Mouse (Mus musculus) forebrain, embryonic 15.5 days (tissue): ENCODE data around the gene Hdac4. TPM values are rescaled to one million over a fixed set of nuclear protein-coding genes. Genes with fewer than 3 reads are reported as not detected.

Source experiments
- ATAC-seq: fragments of 200-750 bp; cut with Nextera tagmentation; replicated peaks from 2 replicates; pipeline ENCODE4 v1.8.0; 2017; ENCODE audit warnings: mild to moderate bottlenecking, moderate TSS enrichment, moderate library complexity
- H3K27ac ChIP-seq: fragments of 300-500 bp; sonication (generic); replicated peaks from 2 replicates; pipeline ENCODE4 v1.5.1; 2015; ENCODE audit warnings: mild to moderate bottlenecking, inconsistent platforms
- H3K27me3 ChIP-seq: fragments of 300-500 bp; sonication (generic); 2 replicates; pipeline ENCODE4 v1.6.1; 2015; ENCODE audit warnings: inconsistent platforms
- H3K36me3 ChIP-seq: fragments of 300-500 bp; sonication (generic); 2 replicates; pipeline ENCODE4 v1.6.1; 2015; ENCODE audit warnings: mild to moderate bottlenecking, inconsistent platforms
- H3K4me1 ChIP-seq: fragments of 300-500 bp; sonication (generic); 2 replicates; pipeline ENCODE4 v1.6.1; 2015; ENCODE audit warnings: inconsistent platforms
- H3K4me2 ChIP-seq: fragments of 300-500 bp; sonication (generic); replicated peaks from 2 replicates; pipeline ENCODE4 v1.6.1; 2015; ENCODE audit warnings: mild to moderate bottlenecking, inconsistent platforms
- H3K4me3 ChIP-seq: fragments of 300-500 bp; sonication (generic); 2 replicates; pipeline ENCODE4 v1.5.1; 2015; ENCODE audit warnings: mild to moderate bottlenecking, inconsistent platforms
- H3K9ac ChIP-seq: fragments of 300-500 bp; sonication (generic); replicated peaks from 2 replicates; pipeline ENCODE4 v1.6.1; 2015; ENCODE audit warnings: mild to moderate bottlenecking, inconsistent platforms
- H3K9me3 ChIP-seq: fragments of 300-500 bp; sonication (generic); 2 replicates; pipeline ENCODE4 v1.6.1; 2016; ENCODE audit warnings: inconsistent platforms
- WGBS: fragments of 180-500 bp; shearing (Covaris S2); methylation state at CpG from one replicate; pipeline ENCODE4 v1.1.7; 2015; ENCODE audit warnings: mixed read lengths; 5-methylcytosine and 5-hydroxymethylcytosine counted together
- polyA plus RNA-seq: library from polyadenylated mRNA; unstranded; fragments of >200 nt; fragmentation: Nextera tagmentation; extraction: Ambion mirVana; gene quantifications from 2 replicates; pipeline ENCODE4 v1.2.1, GENCODE M21; 2015

The Hdac4 gene
- polyA plus RNA-seq, 1 experiment from 2014 or later: 31.9 TPM

- H3K4me1 ChIP-seq: peaks cover 22% of the 10 kb centered on the region
- H3K4me2 ChIP-seq: no peak overlapping the region
- ATAC-seq: no peak
- no peak overlapping the region for H3K4me3 ChIP-seq
- no peaks in the 10 kb centered on the region for H3K27me3 ChIP-seq
- 95% methylated on average over 3 of the region's 3 CpGs for WGBS
- H3K9ac ChIP-seq: no peak overlapping the region
- H3K36me3 ChIP-seq: no peaks in the 10 kb centered on the region
- no peaks in the 10 kb centered on the region for H3K9me3 ChIP-seq
- no peak overlapping the region for H3K27ac ChIP-seq
Measured at GRCm38 (mm10) chr1:92104718-92105117, 90.8 kb downstream of the Hdac4 start.

DNA sequence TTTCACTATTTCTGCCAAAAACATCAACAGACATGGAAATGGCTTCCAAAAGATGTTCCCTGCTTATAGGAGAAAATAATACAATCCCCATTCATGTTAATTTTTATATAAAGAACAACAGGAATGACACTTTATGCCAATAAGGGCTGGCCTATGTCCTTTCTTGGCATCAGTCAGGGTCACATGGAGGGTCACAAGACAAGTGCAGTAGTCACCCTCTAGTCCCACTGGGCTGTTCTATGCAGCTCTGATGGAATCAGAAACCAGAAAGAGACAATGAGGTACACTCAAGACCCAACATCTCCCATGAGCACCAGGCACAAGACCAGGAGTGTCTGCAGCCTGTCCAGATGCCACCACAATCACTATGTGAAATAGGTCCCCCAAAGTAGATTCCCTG, 91.5 kb downstream of the Hdac4 start:
- no peak for ATAC-seq
- Histone ChIP-seq H3K27ac (no peak overlapping the region), H3K27me3 (no peaks in the 10 kb centered on the region), H3K9ac (no peak overlapping the region), H3K4me1 (peaks cover 20% of the 10 kb centered on the region), H3K4me3 (no peak overlapping the region), H3K36me3 (no peaks in the 10 kb centered on the region), H3K9me3 (no peaks in the 10 kb centered on the region), H3K4me2 (no peak overlapping the region)

GRCm38 (mm10) chr1:92103377-92103776, 92.1 kb downstream of the Hdac4 start:
- Histone ChIP-seq H3K9ac (no peak overlapping the region), H3K4me1 (peaks cover 18% of the 10 kb centered on the region), H3K27ac (no peak overlapping the region), H3K36me3 (no peaks in the 10 kb centered on the region), H3K4me2 (no peak overlapping the region), H3K9me3 (no peaks in the 10 kb centered on the region), H3K4me3 (no peak overlapping the region), H3K27me3 (no peaks in the 10 kb centered on the region)
- 80% methylated on average over 3 of the region's 3 CpGs for WGBS
- ATAC-seq: no peak

DNA sequence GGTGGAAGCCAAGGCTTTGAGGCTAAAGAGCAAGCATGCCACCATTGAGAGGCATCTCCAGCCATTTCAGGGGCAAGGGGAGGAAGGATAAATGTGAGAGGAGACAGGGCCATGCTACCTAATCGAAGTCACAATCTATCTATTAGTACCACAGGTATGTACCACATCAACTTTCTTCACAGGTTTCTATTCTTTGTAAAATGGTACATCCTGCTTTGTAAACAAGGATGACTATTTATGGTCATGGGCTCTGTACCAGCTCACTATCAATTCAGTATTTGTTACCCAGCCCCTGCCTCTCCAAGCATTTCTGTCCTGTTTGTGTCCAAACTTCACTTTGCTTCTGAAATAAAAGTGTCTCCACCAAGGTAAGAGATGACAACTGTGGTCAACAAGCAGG, 92.7 kb downstream of the Hdac4 start:
- no peak overlapping the region for H3K9ac ChIP-seq
- no peaks in the 10 kb centered on the region for H3K36me3 ChIP-seq
- WGBS: 89% methylated on average over 1 of the region's 1 CpGs

DNA sequence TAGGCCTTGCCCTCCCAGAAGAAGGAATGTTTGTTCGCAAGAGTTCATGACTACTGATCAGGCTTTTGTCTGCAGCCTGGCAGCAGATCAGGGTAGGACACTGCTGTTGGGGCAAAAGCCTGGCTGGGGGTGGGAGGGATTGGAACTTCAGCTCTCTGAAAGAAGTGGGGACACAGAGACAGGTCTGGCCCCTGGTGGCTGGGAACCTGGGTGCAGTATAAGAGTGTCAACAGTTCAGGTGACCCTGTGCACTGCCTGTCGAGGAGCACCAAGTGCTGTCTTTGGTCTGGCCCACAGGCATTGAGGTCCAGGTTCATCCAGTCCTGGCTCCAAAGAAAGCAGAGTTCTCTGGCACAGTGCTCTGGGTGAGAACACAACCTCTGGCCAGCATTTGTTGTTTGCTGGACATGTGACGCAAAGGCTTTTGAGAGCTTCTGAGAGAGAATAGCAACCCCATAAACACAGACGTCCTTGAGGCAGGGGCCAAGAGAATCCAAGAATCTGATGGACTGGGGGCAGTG, 95.1 kb downstream of the Hdac4 start:
- Histone ChIP-seq H3K36me3 (no peaks in the 10 kb centered on the region), H3K4me1 (peaks cover 17% of the 10 kb centered on the region), H3K4me2 (no peak overlapping the region), H3K4me3 (no peak overlapping the region), H3K9me3 (no peaks in the 10 kb centered on the region), H3K27ac (no peak overlapping the region), H3K9ac (no peak overlapping the region), H3K27me3 (no peaks in the 10 kb centered on the region)
- ATAC-seq: 0 out of 2 replicates have a peak, but pooled peaks have one; percentile 32
- WGBS: 51% methylated on average over 4 of the region's 4 CpGs

More for the DNA sequence above, 92.7 kb downstream of the Hdac4 start:
- Histone ChIP-seq H3K27ac (no peak overlapping the region), H3K4me3 (no peak overlapping the region), H3K4me2 (no peak overlapping the region), H3K27me3 (no peaks in the 10 kb centered on the region), H3K4me1 (peaks cover 17% of the 10 kb centered on the region), H3K9me3 (no peaks in the 10 kb centered on the region)
- ATAC-seq: no peak

DNA sequence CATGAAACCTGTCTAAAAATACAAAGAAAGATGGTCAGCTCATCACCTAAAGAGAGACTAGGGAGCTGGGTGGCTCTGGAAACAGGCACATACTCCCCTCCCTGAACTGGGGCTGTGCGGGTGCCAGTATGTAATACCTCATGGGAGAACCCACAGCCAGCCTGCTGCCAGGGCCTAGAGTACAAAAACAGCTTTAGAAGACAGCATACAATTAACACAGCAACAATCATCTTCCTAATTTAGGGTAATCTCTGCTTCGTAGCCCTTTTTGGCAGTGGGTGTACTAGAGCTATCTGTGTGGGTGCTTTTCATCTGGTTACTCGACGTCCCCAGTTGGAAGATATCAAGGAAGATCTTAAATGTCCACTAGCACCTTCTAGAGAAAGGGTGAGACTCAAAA, 95.5 kb downstream of the Hdac4 start:
- ATAC-seq: no peak; the same call in 1 of the 2 replicates
- no peaks in the 10 kb centered on the region for H3K27me3 ChIP-seq
- no peak overlapping the region for H3K4me2 ChIP-seq
- H3K27ac ChIP-seq: no peak overlapping the region; the same call in 1 of the 2 replicates
- H3K36me3 ChIP-seq: no peaks in the 10 kb centered on the region
- H3K4me1 ChIP-seq: peaks cover 17% of the 10 kb centered on the region
- no peaks in the 10 kb centered on the region for H3K9me3 ChIP-seq
- no peak overlapping the region for H3K9ac ChIP-seq
- WGBS: 67% methylated on average over 4 of the region's 4 CpGs
- H3K4me3 ChIP-seq: no peak overlapping the region

DNA sequence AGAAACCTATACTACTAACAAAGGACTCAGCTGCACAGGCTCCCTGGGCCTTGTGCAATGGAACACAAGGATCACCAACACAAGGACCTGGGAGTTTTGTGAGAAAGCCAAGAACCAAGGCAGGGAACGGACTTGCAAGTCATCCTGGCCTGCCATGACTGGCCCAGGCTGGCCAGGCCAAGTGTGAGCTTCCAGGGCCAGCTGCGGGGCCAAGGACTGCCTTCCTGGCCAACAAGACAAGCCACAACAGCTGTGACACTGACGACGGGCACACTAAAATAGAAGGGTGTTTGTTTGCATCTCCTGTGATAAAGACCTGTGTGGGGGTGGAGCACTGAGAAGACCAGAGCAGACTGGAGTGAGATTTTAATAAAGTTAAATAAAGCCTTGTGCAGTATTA, 96.0 kb downstream of the Hdac4 start:
- no peak for ATAC-seq
- Histone ChIP-seq H3K27ac (no peak overlapping the region; the same call in 1 of the 2 replicates), H3K9me3 (no peaks in the 10 kb centered on the region), H3K36me3 (no peaks in the 10 kb centered on the region), H3K4me3 (no peak overlapping the region), H3K9ac (no peak overlapping the region), H3K4me2 (no peak overlapping the region), H3K4me1 (peaks cover 17% of the 10 kb centered on the region), H3K27me3 (no peaks in the 10 kb centered on the region)
- WGBS: 70% methylated on average over 4 of the region's 4 CpGs

DNA sequence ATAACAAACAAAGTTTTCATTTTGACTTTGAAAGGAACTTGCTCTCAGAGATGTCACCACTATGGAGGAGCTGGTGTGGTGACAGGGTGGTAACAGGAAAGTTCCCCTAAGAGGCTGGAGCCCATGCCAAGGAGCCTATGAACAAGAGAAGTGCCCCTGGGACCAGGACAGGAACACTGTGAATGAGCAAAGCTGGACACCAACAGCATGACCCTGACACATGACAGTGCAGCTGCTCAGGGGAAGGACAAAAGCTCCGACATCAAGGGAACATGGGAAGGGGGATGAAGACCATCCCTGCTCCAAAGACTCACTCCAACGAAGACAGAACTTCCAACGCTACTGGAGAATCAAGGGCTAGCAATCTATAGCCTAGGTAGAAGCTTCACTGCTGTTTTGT, 97.0 kb downstream of the Hdac4 start:
- H3K36me3 ChIP-seq: no peaks in the 10 kb centered on the region
- peaks cover 17% of the 10 kb centered on the region for H3K4me1 ChIP-seq
- H3K9ac ChIP-seq: no peak overlapping the region
- no peak for ATAC-seq
- H3K4me2 ChIP-seq: no peak overlapping the region
- 82% methylated on average over 3 of the region's 3 CpGs for WGBS
- H3K9me3 ChIP-seq: no peaks in the 10 kb centered on the region
- no peak overlapping the region for H3K4me3 ChIP-seq
- no peak overlapping the region for H3K27ac ChIP-seq
- no peaks in the 10 kb centered on the region for H3K27me3 ChIP-seq

DNA sequence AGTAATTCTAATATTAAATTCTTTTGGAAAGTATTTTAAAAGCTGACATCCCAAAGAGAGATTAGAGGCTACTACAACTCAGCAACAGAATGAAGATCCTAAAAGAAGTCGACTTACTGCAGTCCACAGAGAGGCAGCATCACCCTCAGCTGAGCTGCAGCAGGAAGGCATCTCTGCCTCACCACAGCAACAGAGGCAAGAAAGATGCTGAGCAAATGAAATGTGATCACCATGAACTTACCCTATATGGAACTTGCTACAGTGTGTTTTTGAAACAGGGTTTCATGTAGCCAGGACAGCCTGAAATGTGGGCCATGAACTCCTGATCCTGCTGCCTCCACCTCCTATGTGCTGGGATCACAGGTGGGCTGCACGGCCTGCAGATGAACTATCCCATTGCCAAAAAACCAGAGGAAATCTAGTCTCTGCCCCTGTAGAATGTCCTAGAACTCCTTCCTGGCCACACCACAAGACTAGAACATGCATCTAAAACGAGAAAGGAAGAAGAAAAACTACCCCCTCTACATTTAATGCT, 98.4 kb downstream of the Hdac4 start:
- H3K9ac ChIP-seq: no peak overlapping the region
- H3K4me1 ChIP-seq: peaks cover 17% of the 10 kb centered on the region
- no peak overlapping the region for H3K4me2 ChIP-seq
- no peak overlapping the region for H3K27ac ChIP-seq
- no peak for ATAC-seq
- H3K27me3 ChIP-seq: no peaks in the 10 kb centered on the region
- WGBS: 84% methylated on average over 3 of the region's 3 CpGs
- H3K36me3 ChIP-seq: no peaks in the 10 kb centered on the region
- H3K4me3 ChIP-seq: no peak overlapping the region
- H3K9me3 ChIP-seq: no peaks in the 10 kb centered on the region

DNA sequence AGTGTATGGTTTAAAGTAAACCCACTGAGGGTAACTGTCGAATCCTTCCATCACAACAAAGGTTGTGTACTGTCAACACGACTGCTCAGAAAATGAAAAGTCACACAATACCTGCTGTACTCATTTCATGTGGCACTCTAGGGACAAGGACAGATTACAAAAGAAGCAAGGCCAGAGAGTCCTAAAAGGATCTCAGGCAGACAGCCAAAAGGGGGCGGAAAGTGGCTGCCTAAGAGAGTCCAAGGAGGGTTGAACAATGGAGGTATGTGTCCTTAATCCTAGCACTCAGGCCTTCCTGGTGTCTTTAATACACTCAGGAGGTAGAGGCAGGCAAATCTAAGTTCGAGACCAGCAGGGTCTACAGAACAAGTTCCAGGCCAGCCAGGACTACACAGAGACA, 103.2 kb downstream of the Hdac4 start:
- no peaks in the 10 kb centered on the region for H3K27me3 ChIP-seq
- no peak overlapping the region for H3K4me3 ChIP-seq
- no peaks in the 10 kb centered on the region for H3K9me3 ChIP-seq
- WGBS: 74% methylated on average over 4 of the region's 4 CpGs
- H3K4me2 ChIP-seq: no peak overlapping the region
- H3K4me1 ChIP-seq: no peaks in the 10 kb centered on the region
- H3K27ac ChIP-seq: no peak overlapping the region
- H3K9ac ChIP-seq: no peak overlapping the region
- no peak for ATAC-seq
- H3K36me3 ChIP-seq: no peaks in the 10 kb centered on the region

GRCm38 (mm10) chr1:92087821-92088220, 107.7 kb downstream of the Hdac4 start:
- no peak overlapping the region for H3K9ac ChIP-seq
- no peak overlapping the region for H3K27ac ChIP-seq
- H3K4me2 ChIP-seq: no peak overlapping the region
- H3K9me3 ChIP-seq: no peaks in the 10 kb centered on the region
- 87% methylated on average over 2 of the region's 2 CpGs for WGBS
- H3K27me3 ChIP-seq: no peaks in the 10 kb centered on the region
- H3K36me3 ChIP-seq: no peaks in the 10 kb centered on the region
- ATAC-seq: no peak
- no peak overlapping the region for H3K4me3 ChIP-seq
- peaks cover 19% of the 10 kb centered on the region for H3K4me1 ChIP-seq

DNA sequence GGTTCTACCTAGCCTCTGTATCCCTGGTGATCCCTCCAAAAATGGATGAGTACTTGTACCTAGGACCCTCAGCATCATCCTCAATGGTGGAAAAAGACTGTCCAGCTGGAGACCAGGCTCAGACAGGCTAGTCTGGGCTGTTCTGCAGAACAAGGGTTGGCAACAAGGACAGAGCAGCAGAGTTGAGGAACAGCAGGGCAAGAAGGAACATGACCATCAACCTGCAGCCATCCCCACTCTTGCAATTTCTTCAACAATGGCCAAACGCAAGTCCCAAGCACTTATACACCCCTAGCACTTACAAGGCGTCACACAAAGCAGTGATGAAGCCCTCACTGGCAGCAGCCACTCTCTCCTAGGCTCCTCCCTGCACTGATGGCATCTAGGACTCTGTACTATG, 108.2 kb downstream of the Hdac4 start:
- no peak overlapping the region for H3K9ac ChIP-seq
- H3K4me2 ChIP-seq: no peak overlapping the region
- no peaks in the 10 kb centered on the region for H3K36me3 ChIP-seq
- WGBS: 92% methylated on average over 2 of the region's 2 CpGs
- no peak overlapping the region for H3K4me3 ChIP-seq
- H3K27ac ChIP-seq: no peak overlapping the region
- H3K9me3 ChIP-seq: no peaks in the 10 kb centered on the region
- no peak for ATAC-seq
- peaks cover 19% of the 10 kb centered on the region for H3K4me1 ChIP-seq
- H3K27me3 ChIP-seq: no peaks in the 10 kb centered on the region

- H3K9ac ChIP-seq: no peak overlapping the region
- H3K4me2 ChIP-seq: no peak overlapping the region
- WGBS: 80% methylated on average over 4 of the region's 4 CpGs
- H3K4me3 ChIP-seq: no peak overlapping the region
- no peak overlapping the region for H3K27ac ChIP-seq
- no peaks in the 10 kb centered on the region for H3K27me3 ChIP-seq
- no peak for ATAC-seq
- H3K36me3 ChIP-seq: no peaks in the 10 kb centered on the region
- H3K9me3 ChIP-seq: no peaks in the 10 kb centered on the region
- H3K4me1 ChIP-seq: peaks cover 19% of the 10 kb centered on the region
Measured at GRCm38 (mm10) chr1:92086841-92087240, 108.7 kb downstream of the Hdac4 start.
